Mouse (Mus musculus): ENCODE measurements at regions not wholly inside any gene's neighbourhood (a gene's known extent, or its start where the extent isn't known, plus 50 kb on each side); places are given as distances from the start of the nearest gene placed in this dataset.

DNA sequence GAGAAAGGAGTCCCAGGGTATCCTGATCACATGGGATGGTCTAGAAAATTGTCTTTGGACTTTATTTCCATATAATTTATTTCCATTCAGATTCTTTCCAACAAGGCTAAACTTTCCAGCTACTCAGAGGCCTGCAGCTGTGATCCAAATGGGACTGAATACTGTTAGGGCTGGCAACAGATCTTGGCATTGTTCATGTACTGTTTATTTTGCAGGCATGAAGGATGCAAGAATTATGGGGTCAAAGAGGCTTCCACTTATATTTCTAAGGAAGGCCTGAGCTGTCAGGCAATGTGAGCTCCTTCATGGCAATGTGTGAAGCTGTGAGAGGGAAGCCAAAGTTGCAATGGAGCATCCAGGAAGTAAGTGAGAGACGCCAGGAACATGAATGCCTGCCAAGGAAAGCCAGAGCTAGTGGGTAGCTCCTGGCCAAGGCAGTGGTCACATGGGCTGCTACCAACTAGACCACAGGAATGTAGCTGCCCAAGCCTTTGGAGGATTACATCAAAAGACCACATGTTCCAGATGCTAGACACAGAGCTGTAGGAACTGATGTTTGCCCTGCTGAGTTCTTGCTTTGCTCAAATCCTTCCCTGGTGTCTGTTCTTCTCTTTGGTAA is 261.8 kb upstream of the Sox11 start:
- Histone ChIP-seq H3K4me1 (ENCODE audit: control insufficient read depth, insufficient read depth, low read length) (no peaks in the 10 kb centered on the region), H3K27ac (ENCODE audit: insufficient read depth, low read length) (no peak overlapping the region), H3K4me3 (ENCODE audit: insufficient read depth, low read length) (no peak overlapping the region)
- TF ChIP-seq POLR2A (IDR thresholded peaks at IDR 0.05; ENCODE audit: extremely low read depth, insufficient read depth, low read length) (no peak), CTCF (IDR thresholded peaks at IDR 0.05; ENCODE audit: extremely low read depth, insufficient read depth, low read length) (no peak)

- Histone ChIP-seq H3K4me3 (ENCODE audit: insufficient read depth, low read length) (no peak overlapping the region), H3K4me1 (ENCODE audit: control insufficient read depth, insufficient read depth, low read length) (peaks cover 2% of the 10 kb centered on the region), H3K27ac (ENCODE audit: insufficient read depth, low read length) (no peak overlapping the region)
- TF ChIP-seq CTCF (IDR thresholded peaks at IDR 0.05; ENCODE audit: extremely low read depth, insufficient read depth, low read length) (peak; percentile 70), POLR2A (IDR thresholded peaks at IDR 0.05; ENCODE audit: extremely low read depth, insufficient read depth, low read length) (no peak)
Measured at GRCm38 (mm10) chr12:27599149-27599548, 256.8 kb upstream of the Sox11 start.

- no peak for TF ChIP-seq POLR2A (IDR thresholded peaks at IDR 0.05; ENCODE audit: extremely low read depth, insufficient read depth, low read length)
Measured at GRCm38 (mm10) chr12:27597878-27598277, 255.5 kb upstream of the Sox11 start.

DNA sequence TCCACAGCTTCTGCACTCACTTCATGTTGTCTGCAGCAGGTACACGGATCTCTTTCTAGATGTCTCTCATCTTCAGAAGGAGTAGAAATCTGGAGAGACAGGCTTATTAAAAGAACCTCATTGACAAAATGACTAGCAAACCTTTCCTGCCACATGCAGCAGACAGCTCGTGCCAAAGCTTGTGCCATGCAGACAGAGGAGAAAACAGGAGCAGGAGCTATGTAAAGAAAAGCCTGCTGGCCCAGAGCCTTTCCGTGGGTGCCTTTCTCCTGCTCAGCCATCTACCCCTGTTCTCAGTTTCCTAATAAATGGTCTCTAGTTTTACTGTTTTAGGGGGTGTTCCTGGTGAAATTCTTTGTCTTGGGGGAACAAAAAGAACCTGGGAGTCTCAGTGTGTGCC is 254.9 kb upstream of the Sox11 start:
- no peak overlapping the region for H3K4me3 ChIP-seq (ENCODE audit: insufficient read depth, low read length)
- H3K27ac ChIP-seq (ENCODE audit: insufficient read depth, low read length) = no peak overlapping the region
- H3K4me1 ChIP-seq (ENCODE audit: control insufficient read depth, insufficient read depth, low read length) = peaks cover 2% of the 10 kb centered on the region
- TF ChIP-seq POLR2A (IDR thresholded peaks at IDR 0.05; ENCODE audit: extremely low read depth, insufficient read depth, low read length) (no peak), CTCF (IDR thresholded peaks at IDR 0.05; ENCODE audit: extremely low read depth, insufficient read depth, low read length) (no peak)

More at GRCm38 (mm10) chr12:27597878-27598277, 255.5 kb upstream of the Sox11 start:
- Histone ChIP-seq H3K27ac (ENCODE audit: insufficient read depth, low read length) (no peak overlapping the region), H3K4me3 (ENCODE audit: insufficient read depth, low read length) (no peak overlapping the region), H3K4me1 (ENCODE audit: control insufficient read depth, insufficient read depth, low read length) (peaks cover 2% of the 10 kb centered on the region)

GRCm38 (mm10) chr12:27595576-27595975 is 253.2 kb upstream of the Sox11 start:
- no peak overlapping the region for H3K27ac ChIP-seq (ENCODE audit: insufficient read depth, low read length)

GRCm38 (mm10) chr12:27593436-27593835 is 251.1 kb upstream of the Sox11 start:
- TF ChIP-seq POLR2A (IDR thresholded peaks at IDR 0.05; ENCODE audit: extremely low read depth, insufficient read depth, low read length) (no peak), CTCF (IDR thresholded peaks at IDR 0.05; ENCODE audit: extremely low read depth, insufficient read depth, low read length) (no peak)
- H3K27ac ChIP-seq (ENCODE audit: insufficient read depth, low read length) = no peak overlapping the region
- no peak overlapping the region for H3K4me3 ChIP-seq (ENCODE audit: insufficient read depth, low read length)
- peaks cover 2% of the 10 kb centered on the region for H3K4me1 ChIP-seq (ENCODE audit: control insufficient read depth, insufficient read depth, low read length)

More at GRCm38 (mm10) chr12:27595576-27595975, 253.2 kb upstream of the Sox11 start:
- no peak for TF ChIP-seq POLR2A (IDR thresholded peaks at IDR 0.05; ENCODE audit: extremely low read depth, insufficient read depth, low read length)
- no peak for TF ChIP-seq CTCF (IDR thresholded peaks at IDR 0.05; ENCODE audit: extremely low read depth, insufficient read depth, low read length)
- Histone ChIP-seq H3K4me1 (ENCODE audit: control insufficient read depth, insufficient read depth, low read length) (peaks cover 2% of the 10 kb centered on the region), H3K4me3 (ENCODE audit: insufficient read depth, low read length) (no peak overlapping the region)

DNA sequence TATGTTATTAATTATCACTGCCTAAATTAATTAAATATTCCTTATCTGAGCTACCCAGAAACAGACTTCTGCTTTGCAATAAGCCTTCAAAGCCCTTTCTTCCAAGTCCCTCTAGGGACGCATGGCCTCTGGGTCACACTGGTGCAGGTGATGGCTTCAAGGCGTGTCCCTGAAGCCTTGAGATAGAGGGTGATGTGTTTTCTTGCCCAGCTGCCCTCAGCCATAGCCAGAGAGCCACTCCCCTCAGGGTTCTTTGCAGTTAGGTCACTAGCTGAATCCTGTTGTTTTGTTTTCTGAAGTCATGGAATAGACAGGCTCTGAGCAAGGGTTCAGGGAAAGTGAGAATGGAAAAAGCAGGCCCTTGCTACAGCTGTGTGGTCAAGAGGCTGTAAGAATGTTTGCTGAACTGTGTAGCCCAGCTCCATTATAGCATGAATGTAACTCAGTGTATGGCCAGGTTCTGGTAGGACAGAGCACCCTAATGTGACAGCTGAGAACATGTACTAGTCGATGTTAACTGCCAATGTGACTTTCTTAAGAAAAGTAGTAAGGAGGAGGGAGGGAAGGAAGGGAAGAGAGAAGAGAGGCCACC is 233.8 kb upstream of the Sox11 start:
- TF ChIP-seq CTCF (IDR thresholded peaks at IDR 0.05; ENCODE audit: extremely low read depth, insufficient read depth, low read length) (no peak), POLR2A (IDR thresholded peaks at IDR 0.05; ENCODE audit: extremely low read depth, insufficient read depth, low read length) (no peak)
- no peak overlapping the region for H3K4me3 ChIP-seq (ENCODE audit: insufficient read depth, low read length)
- no peak overlapping the region for H3K27ac ChIP-seq (ENCODE audit: insufficient read depth, low read length)
- H3K4me1 ChIP-seq (ENCODE audit: control insufficient read depth, insufficient read depth, low read length) = no peaks in the 10 kb centered on the region

GRCm38 (mm10) chr12:27575629-27576028 is 233.3 kb upstream of the Sox11 start:
- H3K4me3 ChIP-seq (ENCODE audit: insufficient read depth, low read length) = no peak overlapping the region
- no peak overlapping the region for H3K27ac ChIP-seq (ENCODE audit: insufficient read depth, low read length)
- TF ChIP-seq POLR2A (IDR thresholded peaks at IDR 0.05; ENCODE audit: extremely low read depth, insufficient read depth, low read length) = no peak
- TF ChIP-seq CTCF (IDR thresholded peaks at IDR 0.05; ENCODE audit: extremely low read depth, insufficient read depth, low read length) = no peak
- H3K4me1 ChIP-seq (ENCODE audit: control insufficient read depth, insufficient read depth, low read length) = no peaks in the 10 kb centered on the region

DNA sequence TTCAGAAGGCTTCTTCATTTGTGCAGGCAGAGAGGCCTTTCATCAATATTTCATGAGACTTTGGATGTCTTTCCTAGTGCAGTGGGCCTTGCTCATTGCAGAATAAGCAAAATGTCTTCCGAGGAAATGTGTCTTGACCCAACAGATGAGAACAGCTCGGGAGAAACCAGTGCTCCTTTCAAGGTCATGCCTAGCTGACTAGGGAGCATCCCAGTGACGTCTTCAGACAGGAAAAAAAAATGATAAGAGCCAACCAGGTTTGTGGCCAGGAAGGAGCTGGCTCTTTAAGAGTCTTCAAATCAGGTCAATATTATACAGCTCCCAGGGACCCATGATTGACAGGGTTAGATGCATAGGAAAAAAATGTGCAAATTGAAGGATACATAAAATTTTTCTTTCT is 224.9 kb upstream of the Sox11 start:
- no peak overlapping the region for H3K4me3 ChIP-seq (ENCODE audit: insufficient read depth, low read length)
- TF ChIP-seq POLR2A (IDR thresholded peaks at IDR 0.05; ENCODE audit: extremely low read depth, insufficient read depth, low read length) (no peak), CTCF (IDR thresholded peaks at IDR 0.05; ENCODE audit: extremely low read depth, insufficient read depth, low read length) (no peak)
- no peak overlapping the region for H3K27ac ChIP-seq (ENCODE audit: insufficient read depth, low read length)
- 0 out of 2 replicates have a peak, but pooled peaks cover 1% of the 10 kb centered on the region for H3K4me1 ChIP-seq (ENCODE audit: control insufficient read depth, insufficient read depth, low read length)

DNA sequence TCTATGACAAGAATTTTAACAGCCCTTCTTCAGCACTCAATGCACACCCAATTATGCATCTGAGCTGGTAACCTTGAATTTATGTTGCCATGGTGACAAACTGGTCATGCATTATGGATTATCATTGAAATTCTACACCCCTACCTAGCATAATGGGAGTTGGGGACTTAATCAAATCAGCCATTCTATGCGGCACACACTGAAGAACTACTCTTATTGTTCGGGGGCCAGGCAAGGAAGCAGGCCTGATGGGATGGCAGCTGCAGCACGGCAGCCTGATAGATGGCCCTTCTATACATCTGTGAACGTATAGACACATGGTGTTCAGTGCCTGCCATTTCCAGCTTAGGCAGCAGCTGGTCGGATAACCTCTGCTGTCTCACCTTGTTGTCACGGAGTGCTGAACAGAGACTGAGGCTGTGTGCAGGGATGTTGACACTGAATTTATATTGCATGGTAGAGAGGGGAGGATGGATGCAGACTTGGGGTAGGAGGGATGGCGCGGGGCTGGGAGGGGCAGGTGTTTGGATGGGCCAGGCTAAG is 223.7 kb upstream of the Sox11 start:
- Histone ChIP-seq H3K27ac (ENCODE audit: insufficient read depth, low read length) (no peak overlapping the region), H3K4me1 (ENCODE audit: control insufficient read depth, insufficient read depth, low read length) (0 out of 2 replicates have a peak, but pooled peaks cover 1% of the 10 kb centered on the region), H3K4me3 (ENCODE audit: insufficient read depth, low read length) (no peak overlapping the region)
- no peak for TF ChIP-seq POLR2A (IDR thresholded peaks at IDR 0.05; ENCODE audit: extremely low read depth, insufficient read depth, low read length)

Measured in cortical plate, adult 2 months (tissue).